Mouse (Mus musculus): ENCODE data around the gene Hdac7. TPM values are rescaled to one million over a fixed set of nuclear protein-coding genes. Genes with fewer than 3 reads are reported as not detected.

Gene Hdac7
- total and polyA plus RNA-seq, 2 experiments from 2014 or later = 24.2 to 29.2 TPM

GRCm38 (mm10) chr15:97850441-97850840, 6.1 kb upstream of the Hdac7 start:
- Histone ChIP-seq H3K27me3 (ENCODE audit: insufficient read depth, low read length) (no peaks in the 10 kb centered on the region), H3K4me3 (ENCODE audit: low read depth, low read length) (no peak overlapping the region), H3K36me3 (ENCODE audit: insufficient read depth, low read length) (no peaks in the 10 kb centered on the region), H3K4me2 (ENCODE audit: low read depth, low read length, poor library complexity, severe bottlenecking) (no peak overlapping the region), H3K9ac (replicated peaks; ENCODE audit: low read length, poor library complexity, severe bottlenecking) (no peak overlapping the region), H3K9me3 (ENCODE audit: low read length) (no peaks in the 10 kb centered on the region), H3K4me1 (ENCODE audit: insufficient read depth, low read length) (no peaks in the 10 kb centered on the region), H3K27ac (ENCODE audit: low read depth, low read length) (no peak overlapping the region)
- WGBS = 27% methylated on average over 2 of the region's 2 CpGs
- ATAC-seq (ENCODE audit: low FRiP score) (no peak), DNase-seq (ENCODE audit: low spot score) (peak; percentile 38)
- peak; percentile 60 for TF ChIP-seq CTCF (IDR thresholded peaks at IDR 0.05)

GRCm38 (mm10) chr15:97849116-97849911, 5.0 kb upstream of the Hdac7 start:
- Histone ChIP-seq H3K9me3 (ENCODE audit: low read length) (no peaks in the 10 kb centered on the region), H3K4me2 (ENCODE audit: low read depth, low read length, poor library complexity, severe bottlenecking) (peak overlapping the region; percentile 54), H3K4me1 (ENCODE audit: insufficient read depth, low read length) (no peaks in the 10 kb centered on the region), H3K9ac (replicated peaks; ENCODE audit: low read length, poor library complexity, severe bottlenecking) (no peak overlapping the region), H3K36me3 (ENCODE audit: insufficient read depth, low read length) (no peaks in the 10 kb centered on the region), H3K27me3 (ENCODE audit: insufficient read depth, low read length) (no peaks in the 10 kb centered on the region), H3K27ac (ENCODE audit: low read depth, low read length) (peak overlapping the region; percentile 44; the same call in 1 of the 2 replicates), H3K4me3 (ENCODE audit: low read depth, low read length) (peak overlapping the region; percentile 22)
- peak; percentile 85 for ATAC-seq (ENCODE audit: low FRiP score)
- DNase-seq (ENCODE audit: low spot score) = peak; percentile 97
- TF ChIP-seq CTCF (IDR thresholded peaks at IDR 0.05) = peak; percentile 94
- WGBS = 5% methylated on average over 19 of the region's 19 CpGs

- no peak for TF ChIP-seq CTCF (IDR thresholded peaks at IDR 0.05)
- DNase-seq (ENCODE audit: low spot score) (no peak), ATAC-seq (ENCODE audit: low FRiP score) (no peak)
- Histone ChIP-seq H3K9me3 (ENCODE audit: low read length) (no peaks in the 10 kb centered on the region), H3K9ac (replicated peaks; ENCODE audit: low read length, poor library complexity, severe bottlenecking) (no peak overlapping the region), H3K4me2 (ENCODE audit: low read depth, low read length, poor library complexity, severe bottlenecking) (no peak overlapping the region), H3K4me3 (ENCODE audit: low read depth, low read length) (no peak overlapping the region), H3K36me3 (ENCODE audit: insufficient read depth, low read length) (no peaks in the 10 kb centered on the region), H3K4me1 (ENCODE audit: insufficient read depth, low read length) (no peaks in the 10 kb centered on the region), H3K27ac (ENCODE audit: low read depth, low read length) (no peak overlapping the region), H3K27me3 (ENCODE audit: insufficient read depth, low read length) (no peaks in the 10 kb centered on the region)
- 93% methylated on average over 2 of the region's 2 CpGs for WGBS
These were observed 3.6 kb upstream of the Hdac7 start for GRCm38 (mm10) chr15:97847866-97848265.

GRCm38 (mm10) chr15:97847285-97847684, 3.0 kb upstream of the Hdac7 start:
- no peak for ATAC-seq (ENCODE audit: low FRiP score)
- H3K4me3 ChIP-seq (ENCODE audit: low read depth, low read length) = no peak overlapping the region
- H3K9ac ChIP-seq (replicated peaks; ENCODE audit: low read length, poor library complexity, severe bottlenecking) = no peak overlapping the region
- 89% methylated on average over 4 of the region's 4 CpGs for WGBS
- no peaks in the 10 kb centered on the region for H3K36me3 ChIP-seq (ENCODE audit: insufficient read depth, low read length)
- H3K9me3 ChIP-seq (ENCODE audit: low read length) = no peaks in the 10 kb centered on the region
- H3K27me3 ChIP-seq (ENCODE audit: insufficient read depth, low read length) = no peaks in the 10 kb centered on the region
- DNase-seq (ENCODE audit: low spot score) = no peak
- no peak overlapping the region for H3K4me2 ChIP-seq (ENCODE audit: low read depth, low read length, poor library complexity, severe bottlenecking)
- no peak for TF ChIP-seq CTCF (IDR thresholded peaks at IDR 0.05)
- H3K4me1 ChIP-seq (ENCODE audit: insufficient read depth, low read length) = no peaks in the 10 kb centered on the region
- H3K27ac ChIP-seq (ENCODE audit: low read depth, low read length) = no peak overlapping the region

- H3K36me3 ChIP-seq (ENCODE audit: insufficient read depth, low read length) = no peaks in the 10 kb centered on the region
- ATAC-seq (ENCODE audit: low FRiP score) (no peak), DNase-seq (ENCODE audit: low spot score) (no peak)
- no peak overlapping the region for H3K4me2 ChIP-seq (ENCODE audit: low read depth, low read length, poor library complexity, severe bottlenecking)
- H3K4me3 ChIP-seq (ENCODE audit: low read depth, low read length) = no peak overlapping the region
- no peaks in the 10 kb centered on the region for H3K4me1 ChIP-seq (ENCODE audit: insufficient read depth, low read length)
- no peak overlapping the region for H3K9ac ChIP-seq (replicated peaks; ENCODE audit: low read length, poor library complexity, severe bottlenecking)
- no peak overlapping the region for H3K27ac ChIP-seq (ENCODE audit: low read depth, low read length)
- no peak for TF ChIP-seq CTCF (IDR thresholded peaks at IDR 0.05)
- 90% methylated on average over 11 of the region's 11 CpGs for WGBS
- no peaks in the 10 kb centered on the region for H3K27me3 ChIP-seq (ENCODE audit: insufficient read depth, low read length)
- no peaks in the 10 kb centered on the region for H3K9me3 ChIP-seq (ENCODE audit: low read length)
These were observed 2.0 kb upstream of the Hdac7 start for GRCm38 (mm10) chr15:97846121-97846882.

- Histone ChIP-seq H3K9ac (replicated peaks; ENCODE audit: low read length, poor library complexity, severe bottlenecking) (no peak overlapping the region), H3K4me2 (ENCODE audit: low read depth, low read length, poor library complexity, severe bottlenecking) (no peak overlapping the region), H3K9me3 (ENCODE audit: low read length) (no peaks in the 10 kb centered on the region), H3K27ac (ENCODE audit: low read depth, low read length) (no peak overlapping the region), H3K4me3 (ENCODE audit: low read depth, low read length) (no peak overlapping the region), H3K27me3 (ENCODE audit: insufficient read depth, low read length) (no peaks in the 10 kb centered on the region), H3K36me3 (ENCODE audit: insufficient read depth, low read length) (no peaks in the 10 kb centered on the region), H3K4me1 (ENCODE audit: insufficient read depth, low read length) (no peaks in the 10 kb centered on the region)
- TF ChIP-seq CTCF (IDR thresholded peaks at IDR 0.05) = no peak
- DNase-seq (ENCODE audit: low spot score) = no peak
- no peak for ATAC-seq (ENCODE audit: low FRiP score)
- WGBS = 82% methylated on average over 7 of the region's 7 CpGs
These were observed 1.1 kb downstream of the Hdac7 start for GRCm38 (mm10) chr15:97843247-97843651.

All from midbrain, postnatal 0 days (tissue).